Comparison of ENCODE assay signal across 7 mouse cellular contexts in genomic region chr3:37348221-37349165, GRCm38 (mm10). TPM values are rescaled to one million over a fixed set of nuclear protein-coding genes. Genes with fewer than 3 reads are reported as not detected.
DNase-seq lines count a peak whose midpoint lies in the region; ATAC-seq and TF ChIP-seq lines count a peak whose summit lies in the region.

TSS of gene Fgf2 (plus strand) at chr3:37348346.

- no peak for ATAC-seq in G1E (ENCODE audit: extremely low read depth, insufficient number of reproducible peaks, low FRiP score, poor library complexity, severe bottlenecking)
- peak; percentile 79 for ATAC-seq in hindbrain, embryonic 11.5 days (ENCODE audit: low FRiP score)
- ATAC-seq in midbrain, embryonic 15.5 days (replicated peaks) = peak; percentile 87

- peaks cover 4% of the 10 kb centered on the region; the same call in 1 of the 2 replicates for H3K9me3 ChIP-seq in G1E (replicated peaks)
- no peaks in the 10 kb centered on the region for H3K9me3 ChIP-seq in hindbrain, embryonic 11.5 days (ENCODE audit: control insufficient read depth, low read length)
- no peaks in the 10 kb centered on the region for H3K9me3 ChIP-seq in midbrain, embryonic 15.5 days

- peak within 1 kb of the TSS; percentile 51 for H3K9ac ChIP-seq in hindbrain, embryonic 11.5 days (ENCODE audit: low read depth, low read length)
- peak within 1 kb of the TSS; percentile 33 for H3K9ac ChIP-seq in midbrain, embryonic 15.5 days

- H3K27me3 ChIP-seq in G1E (ENCODE audit: insufficient read depth, low read length) = peaks cover 7% of the 10 kb centered on the region; the same call in 1 of the 2 replicates
- peaks cover 19% of the 10 kb centered on the region for H3K27me3 ChIP-seq in hindbrain, embryonic 11.5 days (ENCODE audit: control insufficient read depth, insufficient read depth, low read length)
- peaks cover 23% of the 10 kb centered on the region for H3K27me3 ChIP-seq in midbrain, embryonic 15.5 days (replicated peaks)
- H3K27me3 ChIP-seq in testis, adult 2 months (ENCODE audit: control insufficient read depth, insufficient read depth, low read length) = peaks cover 3% of the 10 kb centered on the region

- H3K36me3 ChIP-seq in G1E (replicated peaks) = no peaks in the 10 kb centered on the region
- no peaks in the 10 kb centered on the region for H3K36me3 ChIP-seq in hindbrain, embryonic 11.5 days (ENCODE audit: control insufficient read depth, insufficient read depth, low read length)
- no peaks in the 10 kb centered on the region for H3K36me3 ChIP-seq in midbrain, embryonic 15.5 days (replicated peaks)
- no peaks in the 10 kb centered on the region for H3K36me3 ChIP-seq in testis, adult 2 months (ENCODE audit: control insufficient read depth, insufficient read depth, low read length)

- H3K4me1 ChIP-seq in G1E (ENCODE audit: insufficient read depth, low read depth, low read length) = peaks cover 62% of the 10 kb centered on the region
- H3K4me1 ChIP-seq in hindbrain, embryonic 11.5 days (replicated peaks; ENCODE audit: control insufficient read depth, insufficient read depth, low read length) = peaks cover 4% of the 10 kb centered on the region; the same call in 1 of the 2 replicates
- peaks cover 13% of the 10 kb centered on the region for H3K4me1 ChIP-seq in midbrain, embryonic 15.5 days
- peaks cover 13% of the 10 kb centered on the region for H3K4me1 ChIP-seq in testis, adult 2 months (ENCODE audit: control insufficient read depth, insufficient read depth, low read length)

- TF ChIP-seq CTCF in G1E (IDR thresholded peaks at IDR 0.05; ENCODE audit: low read depth, low read length) = no peak
- no peak for TF ChIP-seq CTCF in testis, adult 2 months (IDR thresholded peaks at IDR 0.05; ENCODE audit: control insufficient read depth, insufficient read depth, insufficient replicate concordance, low read depth, low read length)

- no peak for TF ChIP-seq POLR2A in testis, adult 2 months (IDR thresholded peaks at IDR 0.05; ENCODE audit: control insufficient read depth, low read depth, low read length)

- peak within 1 kb of the TSS; percentile 99 for H3K4me2 ChIP-seq in hindbrain, embryonic 11.5 days (replicated peaks; ENCODE audit: low read depth, low read length)
- peak within 1 kb of the TSS; percentile 100 for H3K4me2 ChIP-seq in midbrain, embryonic 15.5 days

- H3K27ac ChIP-seq in hindbrain, embryonic 11.5 days (ENCODE audit: low read depth, low read length) = no peak within 1 kb of the TSS
- H3K27ac ChIP-seq in midbrain, embryonic 15.5 days = no peak within 1 kb of the TSS
- peak within 1 kb of the TSS; percentile 66 for H3K27ac ChIP-seq in testis, adult 2 months (ENCODE audit: control insufficient read depth, insufficient read depth, low read depth, low read length)

- H3K4me3 ChIP-seq in G1E (ENCODE audit: low read depth, low read length) = peak within 1 kb of the TSS; percentile 73
- peak within 1 kb of the TSS; percentile 51 for H3K4me3 ChIP-seq in hindbrain, embryonic 11.5 days (ENCODE audit: low read depth, low read length)
- peak within 1 kb of the TSS; percentile 57 for H3K4me3 ChIP-seq in midbrain, embryonic 15.5 days
- H3K4me3 ChIP-seq in testis, adult 2 months (ENCODE audit: control insufficient read depth, low read depth, low read length) = peak within 1 kb of the TSS; percentile 87

- intact Hi-C loops in left cerebral cortex, postnatal 25 days (cut with DNase I) = no loop called here

- WGBS in hindbrain, embryonic 11.5 days = 1% methylated on average over 60 of the region's 75 CpGs
- under 1% methylated on average over 63 of the region's 75 CpGs for WGBS in midbrain, embryonic 15.5 days

- DNase-seq in G1E (ENCODE audit: low spot score) = no peak
- peak; percentile 58 for DNase-seq in adrenal gland, postnatal 14 days
- DNase-seq in frontal cortex, postnatal 36 days (ENCODE audit: low spot score in 2 of 2) = peak; percentile 57 to 68
- peak; percentile 55 for DNase-seq in hindbrain, embryonic 11.5 days (ENCODE audit: low spot score)
- DNase-seq in left cerebral cortex, postnatal 25 days (ENCODE audit: low spot score in 2 of 2) = peak; percentile 28 to 73

RNA-seq across cellular contexts. Expression of gene Fgf2, which starts in this region (rescaled TPM):
- total RNA-seq in G1E (2014; fragmentation: Nextera tagmentation) = 6.6 and 6.8 TPM in 2 replicates
- total RNA-seq in G1E (2017) = 3.9 and 4.9 TPM in 2 replicates
- polyA plus RNA-seq in G1E (2012) = 0.37 and 0.95 TPM in 2 replicates
- 2.9 and 3.4 TPM in 2 replicates for total RNA-seq in adrenal gland, postnatal 14 days (2021)
- polyA plus RNA-seq in hindbrain, embryonic 11.5 days (2014; fragmentation: Nextera tagmentation; extraction: Ambion mirVana) = 0.49 and 1.1 TPM in 2 replicates
- total RNA-seq in left cerebral cortex, postnatal 25 days (2021) = 1 to 10 TPM; 4.1 to 4.9 TPM
- polyA plus RNA-seq in midbrain, embryonic 15.5 days (2015; fragmentation: Nextera tagmentation; extraction: Ambion mirVana) = 0.34 and 0.51 TPM in 2 replicates
- polyA plus RNA-seq in testis, adult 2 months (2012; rRNA removed) = 0.57 and 0.75 TPM in 2 replicates

Comparison
In these comparisons a context has a peak if more than half of its experiments do, and no peak if none do; other contexts are left out.
1. Peak in ATAC-seq, H3K4me3 ChIP-seq, H3K9ac ChIP-seq and H3K4me2 ChIP-seq in midbrain, embryonic 15.5 days; RNA of the gene not detected or under 1 TPM.